Mouse (Mus musculus) stomach, embryonic 15.5 days (tissue): ENCODE results near the gene Slc47a1. TPM values are rescaled to one million over a fixed set of nuclear protein-coding genes. Genes with fewer than 3 reads are reported as not detected.
"Not testable (repeated sequence)": the region's sequence is repeated elsewhere in the genome, so short reads cannot be mapped to it uniquely, and the experiment has no call there.

Source experiments
- ATAC-seq: fragments of 200-750 bp; cut with Nextera tagmentation; 2 replicates; pipeline ENCODE4 v1.8.0; 2017; ENCODE audit warnings: low read depth, moderate number of reproducible peaks, moderate TSS enrichment; ENCODE audit not compliant: insufficient read depth, low FRiP score
- H3K27ac ChIP-seq: fragments of 300-500 bp; sonication (generic); 2 replicates; pipeline ENCODE4 v1.5.1; 2015; ENCODE audit warnings: mild to moderate bottlenecking, inconsistent platforms
- H3K27me3 ChIP-seq: fragments of 300-500 bp; sonication (generic); replicated peaks from 2 replicates; pipeline ENCODE4 v1.6.1; 2015; ENCODE audit warnings: inconsistent platforms
- H3K36me3 ChIP-seq: fragments of 300-500 bp; sonication (generic); 2 replicates; pipeline ENCODE4 v1.6.1; 2015; ENCODE audit warnings: inconsistent platforms
- H3K4me1 ChIP-seq: fragments of 300-500 bp; sonication (generic); 2 replicates; pipeline ENCODE4 v1.6.1; 2015; ENCODE audit warnings: inconsistent platforms
- H3K4me2 ChIP-seq: fragments of 300-500 bp; sonication (generic); 2 replicates; pipeline ENCODE4 v1.6.1; 2015; ENCODE audit warnings: mild to moderate bottlenecking, inconsistent platforms
- H3K4me3 ChIP-seq: fragments of 300-500 bp; sonication (generic); replicated peaks from 2 replicates; pipeline ENCODE4 v1.5.1; 2015; ENCODE audit warnings: inconsistent platforms
- H3K9ac ChIP-seq: fragments of 300-500 bp; sonication (generic); 2 replicates; pipeline ENCODE4 v1.6.1; 2015; ENCODE audit warnings: inconsistent platforms
- H3K9me3 ChIP-seq: fragments of 300-500 bp; sonication (generic); 2 replicates; pipeline ENCODE4 v1.6.1; 2016; ENCODE audit warnings: inconsistent platforms
- WGBS: fragments of 180-500 bp; shearing (Covaris S2); methylation state at CpG from one replicate; pipeline ENCODE4 v1.1.7; 2015; 5-methylcytosine and 5-hydroxymethylcytosine counted together
- polyA plus RNA-seq: library from polyadenylated mRNA; unstranded; fragments of >200 nt; fragmentation: Nextera tagmentation; extraction: Ambion mirVana; gene quantifications from 2 replicates; pipeline ENCODE4 v1.2.1, GENCODE M21; 2015

Gene Slc47a1
- polyA plus RNA-seq = 2.1 and 2.4 TPM in 2 replicates

- no peak within 1 kb of the TSS for H3K27ac ChIP-seq
- H3K27me3 ChIP-seq = peaks cover 22% of the 10 kb centered on the region
- H3K36me3 ChIP-seq = no peaks in the 10 kb centered on the region
- no peaks in the 10 kb centered on the region for H3K9me3 ChIP-seq
- 0 out of 2 replicates have a peak, but pooled peaks cover 6% of the 10 kb centered on the region for H3K4me1 ChIP-seq
- H3K9ac ChIP-seq = no peak within 1 kb of the TSS
- 0 out of 2 replicates have a peak, but pooled peaks have one; percentile 22 for ATAC-seq
- H3K4me2 ChIP-seq = peak within 1 kb of the TSS; percentile 67
- 13% methylated on average over 39 of the region's 39 CpGs for WGBS
- peak within 1 kb of the TSS; percentile 35 for H3K4me3 ChIP-seq
These were observed at the start of gene Slc47a1 for GRCm38 (mm10) chr11:61377881-61378613. Gene Slc47a1, minus strand, starts transcription at chr11:61378345.

- H3K27me3 ChIP-seq = no peaks in the 10 kb centered on the region
- ATAC-seq = no peak
- no peaks in the 10 kb centered on the region for H3K36me3 ChIP-seq
- no peak overlapping the region for H3K27ac ChIP-seq
- H3K4me3 ChIP-seq = no peak overlapping the region
- WGBS = 76% methylated on average over 6 of the region's 6 CpGs
- no peak overlapping the region for H3K4me2 ChIP-seq
- no peak overlapping the region for H3K9ac ChIP-seq
- H3K4me1 ChIP-seq = no peaks in the 10 kb centered on the region
- no peaks in the 10 kb centered on the region for H3K9me3 ChIP-seq
These were observed 41.1 kb upstream of the Slc47a1 start for GRCm38 (mm10) chr11:61419253-61419652.

GRCm38 (mm10) chr11:61417945-61418551, 39.9 kb upstream of the Slc47a1 start:
- Histone ChIP-seq H3K9ac (no peak overlapping the region), H3K27ac (no peak overlapping the region), H3K36me3 (no peaks in the 10 kb centered on the region), H3K27me3 (no peaks in the 10 kb centered on the region), H3K4me1 (no peaks in the 10 kb centered on the region), H3K4me2 (no peak overlapping the region), H3K9me3 (no peaks in the 10 kb centered on the region), H3K4me3 (no peak overlapping the region)
- WGBS = 20% methylated on average over 6 of the region's 6 CpGs
- peak; percentile 66; the same call in 1 of the 2 replicates for ATAC-seq

- not testable (repeated sequence) for H3K27me3 ChIP-seq, H3K4me1 ChIP-seq, H3K27ac ChIP-seq, H3K9ac ChIP-seq, ATAC-seq, H3K9me3 ChIP-seq, H3K4me3 ChIP-seq, H3K4me2 ChIP-seq, H3K36me3 ChIP-seq
- 81% methylated on average over 17 of the region's 17 CpGs for WGBS
These were observed 38.4 kb upstream of the Slc47a1 start for GRCm38 (mm10) chr11:61416540-61416939.

GRCm38 (mm10) chr11:61415444-61415843, 37.3 kb upstream of the Slc47a1 start:
- 78% methylated on average over 1 of the region's 1 CpGs for WGBS
- H3K4me2 ChIP-seq = no peak overlapping the region
- H3K4me1 ChIP-seq = no peaks in the 10 kb centered on the region

GRCm38 (mm10) chr11:61414560-61414959, 36.4 kb upstream of the Slc47a1 start:
- no peak overlapping the region for H3K27ac ChIP-seq
- no peaks in the 10 kb centered on the region for H3K27me3 ChIP-seq
- no peaks in the 10 kb centered on the region for H3K36me3 ChIP-seq
- H3K4me3 ChIP-seq = no peak overlapping the region
- no peak for ATAC-seq
- 81% methylated on average over 3 of the region's 3 CpGs for WGBS
- peaks cover 4% of the 10 kb centered on the region; the same call in 1 of the 2 replicates for H3K4me1 ChIP-seq
- H3K9ac ChIP-seq = no peak overlapping the region
- no peak overlapping the region for H3K4me2 ChIP-seq
- H3K9me3 ChIP-seq = no peaks in the 10 kb centered on the region

More at GRCm38 (mm10) chr11:61415444-61415843, 37.3 kb upstream of the Slc47a1 start:
- no peak for ATAC-seq
- Histone ChIP-seq H3K27ac (no peak overlapping the region), H3K9ac (no peak overlapping the region), H3K9me3 (no peaks in the 10 kb centered on the region), H3K27me3 (no peaks in the 10 kb centered on the region), H3K36me3 (no peaks in the 10 kb centered on the region), H3K4me3 (no peak overlapping the region)

- Histone ChIP-seq H3K27ac (no peak overlapping the region), H3K9ac (no peak overlapping the region), H3K4me3 (no peak overlapping the region), H3K9me3 (no peaks in the 10 kb centered on the region), H3K36me3 (no peaks in the 10 kb centered on the region), H3K4me1 (peaks cover 4% of the 10 kb centered on the region; the same call in 1 of the 2 replicates), H3K4me2 (no peak overlapping the region), H3K27me3 (no peaks in the 10 kb centered on the region)
- no peak for ATAC-seq
- WGBS = 57% methylated on average over 5 of the region's 5 CpGs
These were observed 35.3 kb upstream of the Slc47a1 start for GRCm38 (mm10) chr11:61413411-61413810.

GRCm38 (mm10) chr11:61411809-61412208, 33.7 kb upstream of the Slc47a1 start:
- H3K27me3 ChIP-seq = no peaks in the 10 kb centered on the region
- peaks cover 4% of the 10 kb centered on the region; the same call in 1 of the 2 replicates for H3K4me1 ChIP-seq
- H3K4me2 ChIP-seq = no peak overlapping the region
- no peak overlapping the region for H3K9ac ChIP-seq
- no peaks in the 10 kb centered on the region for H3K9me3 ChIP-seq
- no peak overlapping the region for H3K4me3 ChIP-seq
- no peak for ATAC-seq
- no peak overlapping the region for H3K27ac ChIP-seq
- 48% methylated on average over 7 of the region's 7 CpGs for WGBS
- no peaks in the 10 kb centered on the region for H3K36me3 ChIP-seq

- 74% methylated on average over 11 of the region's 11 CpGs for WGBS
- no peak for ATAC-seq
- Histone ChIP-seq H3K4me1 (peaks cover 4% of the 10 kb centered on the region; the same call in 1 of the 2 replicates), H3K4me2 (no peak overlapping the region), H3K27ac (no peak overlapping the region), H3K9me3 (no peaks in the 10 kb centered on the region), H3K27me3 (no peaks in the 10 kb centered on the region), H3K4me3 (no peak overlapping the region), H3K36me3 (no peaks in the 10 kb centered on the region), H3K9ac (no peak overlapping the region)
These were observed 33.1 kb upstream of the Slc47a1 start for GRCm38 (mm10) chr11:61411221-61411620.

GRCm38 (mm10) chr11:61410129-61410528, 32.0 kb upstream of the Slc47a1 start:
- Histone ChIP-seq H3K4me2 (no peak overlapping the region), H3K4me3 (no peak overlapping the region), H3K4me1 (peaks cover 4% of the 10 kb centered on the region; the same call in 1 of the 2 replicates), H3K36me3 (no peaks in the 10 kb centered on the region), H3K9me3 (no peaks in the 10 kb centered on the region), H3K9ac (no peak overlapping the region), H3K27ac (no peak overlapping the region), H3K27me3 (no peaks in the 10 kb centered on the region)
- WGBS = 0% methylated on average over 1 of the region's 1 CpGs
- ATAC-seq = no peak

GRCm38 (mm10) chr11:61409051-61409450, 30.9 kb upstream of the Slc47a1 start:
- Histone ChIP-seq H3K9ac (no peak overlapping the region), H3K9me3 (no peaks in the 10 kb centered on the region), H3K36me3 (no peaks in the 10 kb centered on the region), H3K4me2 (peak overlapping the region; percentile 61), H3K27me3 (no peaks in the 10 kb centered on the region), H3K27ac (no peak overlapping the region), H3K4me1 (peaks cover 4% of the 10 kb centered on the region; the same call in 1 of the 2 replicates), H3K4me3 (peak overlapping the region; percentile 81; the same call in 1 of the 2 replicates)
- no peak for ATAC-seq
- 18% methylated on average over 3 of the region's 3 CpGs for WGBS
